Mouse (Mus musculus) embryonic facial prominence, embryonic 12.5 days (tissue): ENCODE measurements around the gene Cblb. TPM values are rescaled to one million over a fixed set of nuclear protein-coding genes. Genes with fewer than 3 reads are reported as not detected.

ENCODE experiments used
- ATAC-seq: fragments of 200-750 bp; cut with Nextera tagmentation; 2 replicates; pipeline ENCODE4 v1.8.0; 2017; ENCODE audit not compliant: insufficient number of reproducible peaks, insufficient read depth, low FRiP score, low TSS enrichment
- H3K27ac ChIP-seq: fragments of 300-500 bp; sonication (generic); 2 replicates; pipeline ENCODE4 v1.5.1; 2016; ENCODE audit warnings: mild to moderate bottlenecking
- H3K27me3 ChIP-seq: fragments of 300-500 bp; sonication (generic); 2 replicates; pipeline ENCODE4 v1.6.1; 2016; ENCODE audit warnings: mild to moderate bottlenecking, moderate library complexity
- H3K36me3 ChIP-seq: fragments of 300-500 bp; sonication (generic); 2 replicates; pipeline ENCODE4 v1.6.1; 2016; ENCODE audit warnings: mild to moderate bottlenecking
- H3K4me1 ChIP-seq: fragments of 300-500 bp; sonication (generic); 2 replicates; pipeline ENCODE4 v1.6.1; 2016
- H3K4me2 ChIP-seq: fragments of 300-500 bp; sonication (generic); replicated peaks from 2 replicates; pipeline ENCODE4 v1.6.1; 2016; ENCODE audit warnings: mild to moderate bottlenecking, moderate library complexity
- H3K4me3 ChIP-seq: fragments of 300-500 bp; sonication (generic); 2 replicates; pipeline ENCODE4 v1.5.1; 2016; ENCODE audit warnings: mild to moderate bottlenecking
- H3K9ac ChIP-seq: fragments of 300-500 bp; sonication (generic); 2 replicates; pipeline ENCODE4 v1.6.1; 2016; ENCODE audit warnings: mild to moderate bottlenecking, moderate library complexity
- H3K9me3 ChIP-seq: fragments of 300-500 bp; sonication (generic); 2 replicates; pipeline ENCODE4 v1.6.1; 2016; ENCODE audit warnings: mild to moderate bottlenecking, moderate library complexity
- WGBS: fragments of 180-500 bp; shearing (Covaris S2); methylation state at CpG from one replicate; pipeline ENCODE4 v1.1.7; 2016; 5-methylcytosine and 5-hydroxymethylcytosine counted together
- polyA plus RNA-seq: library from polyadenylated mRNA; unstranded; fragments of >200 nt; fragmentation: Nextera tagmentation; extraction: Ambion mirVana; gene quantifications from 2 replicates; pipeline ENCODE4 v1.2.1, GENCODE M21; 2016

Cblb gene
- polyA plus RNA-seq, 1 experiment from 2014 or later, result 23.0 TPM

DNA sequence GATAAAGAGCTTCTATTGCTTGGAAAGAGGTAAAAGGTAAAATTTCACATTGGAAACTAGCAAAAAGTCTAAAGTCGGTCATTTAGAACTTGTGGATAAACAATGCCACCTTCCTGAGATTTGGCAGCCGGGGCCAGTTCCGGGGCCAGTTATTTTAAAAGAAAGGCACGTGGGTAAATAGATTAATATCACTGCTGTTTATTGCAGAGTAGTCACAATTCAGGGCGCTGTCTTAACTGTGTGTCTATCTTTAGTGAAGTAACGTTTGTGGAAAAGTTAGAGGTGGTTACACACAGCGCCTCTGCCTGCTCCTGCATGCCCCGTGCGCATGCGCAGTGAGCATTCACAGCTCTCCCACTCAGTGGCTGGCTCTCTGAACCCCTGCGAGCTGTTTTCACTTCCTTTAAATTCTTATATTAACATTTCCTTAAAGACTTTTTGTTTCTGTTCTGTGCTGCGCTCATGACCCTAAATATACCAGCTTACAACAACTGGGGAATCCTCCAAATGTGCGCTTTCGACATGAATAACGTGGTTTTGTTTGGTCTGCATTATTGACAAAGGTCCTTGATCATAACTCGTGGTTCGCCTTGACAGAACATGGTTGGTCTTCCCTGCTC, 29.2 kb downstream of the Cblb start:
- H3K36me3 ChIP-seq, result 0 out of 2 replicates have a peak, but pooled peaks cover 3% of the 10 kb centered on the region
- H3K4me1 ChIP-seq, result peaks cover 28% of the 10 kb centered on the region

DNA sequence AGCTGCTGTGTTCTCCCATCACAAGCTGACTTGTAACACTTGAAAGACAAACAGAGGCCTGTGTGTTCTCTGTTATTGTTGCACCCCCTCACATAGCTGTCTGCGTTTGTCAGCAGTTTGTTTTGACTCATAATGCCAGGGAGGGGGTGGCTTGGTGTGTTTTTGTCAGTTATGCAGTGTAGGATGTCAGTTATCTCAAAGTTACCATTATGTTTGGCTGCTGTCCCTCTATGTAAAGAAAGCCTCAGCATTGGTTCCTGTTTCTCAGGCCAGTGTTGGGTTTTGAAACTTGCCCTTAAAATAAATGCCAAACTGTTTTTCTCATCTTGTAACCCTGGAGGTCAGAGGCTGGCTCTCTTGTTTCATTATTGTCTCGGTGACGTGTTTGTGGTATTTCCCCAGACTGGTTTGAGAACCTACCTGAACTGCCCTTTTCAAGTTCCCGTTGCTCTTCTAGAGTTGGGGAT, 30.0 kb downstream of the Cblb start:
- peaks cover 28% of the 10 kb centered on the region for H3K4me1 ChIP-seq
- no peak overlapping the region for H3K27ac ChIP-seq
- no peaks in the 10 kb centered on the region for H3K27me3 ChIP-seq
- no peak overlapping the region for H3K9ac ChIP-seq
- H3K4me3 ChIP-seq, result no peak overlapping the region
- ATAC-seq, result no peak
- no peaks in the 10 kb centered on the region for H3K36me3 ChIP-seq
- H3K4me2 ChIP-seq, result no peak overlapping the region
- H3K9me3 ChIP-seq, result no peaks in the 10 kb centered on the region
- WGBS, result 51% methylated on average over 4 of the region's 4 CpGs

More for the DNA sequence above, 29.2 kb downstream of the Cblb start:
- Histone ChIP-seq H3K4me3 (no peak overlapping the region), H3K27me3 (no peaks in the 10 kb centered on the region), H3K9ac (no peak overlapping the region), H3K4me2 (no peak overlapping the region), H3K27ac (no peak overlapping the region), H3K9me3 (no peaks in the 10 kb centered on the region)
- 73% methylated on average over 17 of the region's 17 CpGs for WGBS
- no peak for ATAC-seq

DNA sequence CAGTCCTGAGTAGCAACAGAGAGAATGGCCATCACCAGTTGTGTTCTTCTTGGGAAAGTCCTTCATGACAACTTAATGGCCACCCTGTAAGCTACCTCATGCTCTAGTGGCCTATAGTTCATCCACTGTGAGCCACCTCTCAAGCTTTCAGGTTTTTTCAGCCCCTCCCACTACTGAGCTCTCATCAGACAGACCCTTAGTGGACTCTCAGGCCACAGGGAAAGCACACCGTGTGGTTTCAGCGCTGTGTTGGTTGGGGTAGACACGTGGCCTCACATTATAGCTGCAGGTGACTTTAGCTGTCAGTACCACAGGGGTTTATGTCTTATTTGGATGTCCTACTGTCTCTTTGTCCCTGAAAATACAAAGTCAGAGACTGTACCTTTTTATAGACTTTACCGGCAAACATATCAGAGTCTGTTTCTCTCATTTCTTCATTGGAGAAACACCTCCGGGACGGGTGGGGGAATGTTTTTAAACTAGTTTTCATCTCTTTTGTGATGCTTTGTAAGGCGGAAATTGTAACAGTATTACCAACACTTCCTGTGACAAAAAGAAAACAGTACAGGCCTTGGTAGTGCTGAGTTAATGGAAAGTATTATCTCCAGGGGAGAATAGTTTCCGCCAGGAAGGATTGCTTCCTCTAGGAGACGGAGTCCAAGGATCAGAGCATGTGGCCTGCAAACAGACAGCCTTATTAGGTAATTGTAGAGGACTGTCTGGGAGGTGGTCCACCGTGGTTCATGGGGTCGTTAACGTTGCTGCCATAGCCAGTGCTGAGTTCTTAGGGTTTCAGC, 33.5 kb downstream of the Cblb start:
- Histone ChIP-seq H3K4me3 (no peak overlapping the region), H3K9me3 (no peaks in the 10 kb centered on the region), H3K36me3 (no peaks in the 10 kb centered on the region), H3K4me2 (no peak overlapping the region), H3K27me3 (no peaks in the 10 kb centered on the region), H3K9ac (no peak overlapping the region), H3K4me1 (peaks cover 23% of the 10 kb centered on the region), H3K27ac (no peak overlapping the region)
- no peak for ATAC-seq
- WGBS, result 65% methylated on average over 12 of the region's 12 CpGs

GRCm38 (mm10) chr16:52067632-52068516, 36.8 kb downstream of the Cblb start:
- no peak for ATAC-seq
- Histone ChIP-seq H3K27me3 (no peaks in the 10 kb centered on the region), H3K4me1 (peaks cover 7% of the 10 kb centered on the region; the same call in 1 of the 2 replicates), H3K36me3 (no peaks in the 10 kb centered on the region), H3K4me2 (no peak overlapping the region), H3K9ac (no peak overlapping the region), H3K27ac (no peak overlapping the region), H3K4me3 (no peak overlapping the region), H3K9me3 (no peaks in the 10 kb centered on the region)
- WGBS, result 75% methylated on average over 10 of the region's 10 CpGs

DNA sequence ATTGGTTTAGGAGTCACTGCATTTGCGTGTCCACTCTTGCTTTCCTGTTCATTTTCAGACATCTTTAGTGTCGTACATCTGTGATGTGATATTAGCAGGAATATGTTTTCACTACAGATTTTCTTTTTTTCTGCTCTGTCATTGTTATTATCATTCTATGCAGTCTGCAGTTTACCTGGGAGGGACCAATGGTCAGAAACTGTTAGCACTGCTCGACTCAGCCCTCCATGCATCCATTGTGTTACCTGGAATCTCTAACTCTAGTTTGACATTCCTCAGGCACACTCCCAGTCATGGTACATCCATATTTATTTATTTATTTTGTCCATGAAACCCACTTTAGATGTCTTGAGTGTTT, 37.5 kb downstream of the Cblb start:
- Histone ChIP-seq H3K4me3 (no peak overlapping the region), H3K27ac (no peak overlapping the region), H3K4me1 (peaks cover 7% of the 10 kb centered on the region; the same call in 1 of the 2 replicates), H3K27me3 (no peaks in the 10 kb centered on the region), H3K9ac (no peak overlapping the region), H3K36me3 (no peaks in the 10 kb centered on the region), H3K9me3 (no peaks in the 10 kb centered on the region), H3K4me2 (no peak overlapping the region)
- no peak for ATAC-seq
- 96% methylated on average over 3 of the region's 3 CpGs for WGBS

DNA sequence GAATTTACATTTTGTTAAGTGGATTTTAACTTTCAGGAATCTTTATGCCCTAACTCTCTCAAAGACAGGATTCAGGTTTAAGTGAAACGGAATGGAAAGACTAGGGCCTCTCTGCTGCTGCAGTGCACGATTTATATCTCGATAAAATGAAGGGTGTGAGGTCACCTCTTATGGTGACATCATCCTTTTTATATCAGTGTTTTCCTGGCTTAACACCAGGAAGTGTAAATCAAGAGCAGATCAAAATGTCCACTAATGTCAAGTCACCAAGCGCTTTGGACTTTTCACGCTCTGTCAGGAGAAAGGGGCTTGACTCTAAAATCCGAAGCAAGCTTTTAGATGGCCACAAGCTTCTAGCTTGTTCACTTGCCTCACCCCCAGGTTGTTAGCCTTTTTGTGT, 38.6 kb downstream of the Cblb start:
- Histone ChIP-seq H3K4me3 (no peak overlapping the region), H3K9me3 (no peaks in the 10 kb centered on the region), H3K27ac (no peak overlapping the region), H3K4me2 (no peak overlapping the region), H3K36me3 (no peaks in the 10 kb centered on the region), H3K9ac (no peak overlapping the region), H3K4me1 (peaks cover 7% of the 10 kb centered on the region; the same call in 1 of the 2 replicates), H3K27me3 (no peaks in the 10 kb centered on the region)
- no peak for ATAC-seq
- WGBS, result 89% methylated on average over 6 of the region's 6 CpGs

DNA sequence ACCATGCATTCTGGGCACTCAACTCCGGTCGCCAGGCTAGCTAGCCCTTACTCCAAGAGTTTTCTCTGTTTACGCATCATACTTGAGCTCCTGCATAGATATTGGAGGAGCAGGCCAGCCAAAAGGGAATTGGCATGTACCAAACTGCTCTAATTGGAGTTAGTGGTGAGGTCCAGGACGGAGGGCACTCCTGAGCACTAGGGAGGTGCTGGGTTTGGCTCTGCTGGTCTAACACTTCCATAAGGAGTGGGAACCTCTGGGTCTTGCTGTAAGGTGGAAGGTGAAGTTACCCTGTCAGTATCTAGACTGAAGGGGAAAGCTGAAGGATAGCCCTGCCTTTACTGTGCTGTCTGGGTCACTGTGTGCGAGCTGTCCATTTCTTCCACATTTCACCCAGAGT, 39.1 kb downstream of the Cblb start:
- H3K4me2 ChIP-seq, result no peak overlapping the region
- 91% methylated on average over 5 of the region's 5 CpGs for WGBS

DNA sequence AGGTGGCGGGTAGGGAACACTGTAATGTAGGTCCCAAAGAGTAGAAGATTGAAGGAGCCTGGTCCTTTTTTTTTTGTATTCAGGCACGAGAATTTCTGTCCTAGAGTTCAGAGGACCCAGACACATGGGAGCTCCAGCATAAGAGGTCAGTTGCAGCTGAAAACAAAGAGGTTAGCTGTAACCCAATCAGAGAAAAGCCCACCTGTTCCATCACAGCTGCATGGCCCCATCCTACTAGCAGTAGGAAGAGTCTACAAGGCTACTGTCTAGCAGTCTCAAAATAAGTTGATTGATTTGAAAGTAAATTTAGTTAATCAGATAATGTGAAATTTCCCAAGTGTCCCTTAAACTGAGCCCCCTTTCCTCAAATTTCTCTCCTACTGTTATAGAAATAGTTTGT, 40.3 kb downstream of the Cblb start:
- H3K27ac ChIP-seq, result no peak overlapping the region
- ATAC-seq, result no peak
- H3K4me1 ChIP-seq, result peaks cover 7% of the 10 kb centered on the region; the same call in 1 of the 2 replicates
- no peak overlapping the region for H3K4me3 ChIP-seq
- H3K36me3 ChIP-seq, result no peaks in the 10 kb centered on the region
- H3K4me2 ChIP-seq, result no peak overlapping the region
- H3K9me3 ChIP-seq, result no peaks in the 10 kb centered on the region
- no peaks in the 10 kb centered on the region for H3K27me3 ChIP-seq
- H3K9ac ChIP-seq, result no peak overlapping the region
- WGBS, result 71% methylated on average over 2 of the region's 2 CpGs

More for the DNA sequence above, 39.1 kb downstream of the Cblb start:
- Histone ChIP-seq H3K4me3 (no peak overlapping the region), H3K4me1 (peaks cover 7% of the 10 kb centered on the region; the same call in 1 of the 2 replicates), H3K9ac (no peak overlapping the region), H3K36me3 (no peaks in the 10 kb centered on the region), H3K9me3 (no peaks in the 10 kb centered on the region), H3K27me3 (no peaks in the 10 kb centered on the region), H3K27ac (no peak overlapping the region)
- ATAC-seq, result no peak

DNA sequence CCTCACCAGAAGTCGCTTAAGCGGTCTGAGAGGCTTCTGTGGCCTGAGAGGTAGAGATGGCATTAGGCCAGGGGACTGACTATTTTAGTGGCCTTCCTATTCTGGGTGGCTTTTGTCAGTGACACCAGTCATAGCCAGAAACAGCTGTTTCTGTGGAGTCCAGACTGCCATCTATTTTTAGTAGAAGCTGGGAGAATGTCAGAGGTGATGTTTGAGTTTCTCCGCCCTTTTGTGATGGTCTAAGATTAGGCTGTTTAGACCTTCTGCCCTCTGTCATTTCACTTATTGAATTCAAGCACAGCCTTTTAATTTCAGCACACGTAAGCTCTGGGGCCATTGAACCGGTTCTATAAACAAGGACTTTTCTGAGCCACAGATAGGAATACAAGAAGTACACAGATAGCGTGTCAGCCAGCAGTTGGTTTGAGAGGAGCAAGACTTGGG, 40.8 kb downstream of the Cblb start:
- H3K36me3 ChIP-seq, result no peaks in the 10 kb centered on the region
- H3K4me2 ChIP-seq, result no peak overlapping the region
- ATAC-seq, result no peak
- WGBS, result 71% methylated on average over 6 of the region's 6 CpGs
- peaks cover 7% of the 10 kb centered on the region; the same call in 1 of the 2 replicates for H3K4me1 ChIP-seq
- no peaks in the 10 kb centered on the region for H3K9me3 ChIP-seq
- H3K9ac ChIP-seq, result no peak overlapping the region
- H3K27ac ChIP-seq, result no peak overlapping the region; the same call in 1 of the 2 replicates
- H3K27me3 ChIP-seq, result no peaks in the 10 kb centered on the region
- no peak overlapping the region for H3K4me3 ChIP-seq

DNA sequence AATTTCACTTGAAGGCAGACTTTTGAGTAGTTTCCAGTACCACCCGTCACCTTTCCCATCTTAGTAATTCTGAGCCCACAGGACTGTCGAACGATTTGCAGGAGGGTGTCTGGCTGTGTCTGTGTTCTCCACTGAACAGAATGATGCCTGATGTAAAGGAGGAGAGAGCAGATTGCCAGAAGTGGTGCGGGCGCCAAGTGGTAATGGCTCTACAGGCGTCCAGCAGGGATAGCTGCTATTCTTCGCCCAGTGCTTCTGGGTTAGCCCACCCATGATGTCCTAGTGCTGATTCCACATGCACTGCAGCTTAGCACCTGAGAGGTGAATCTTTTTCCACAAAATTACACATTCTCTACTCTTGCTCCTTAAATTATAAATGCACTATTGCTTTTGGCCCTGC, 45.6 kb downstream of the Cblb start:
- Histone ChIP-seq H3K9me3 (no peaks in the 10 kb centered on the region), H3K27me3 (no peaks in the 10 kb centered on the region), H3K4me1 (peaks cover 6% of the 10 kb centered on the region; the same call in 1 of the 2 replicates), H3K9ac (no peak overlapping the region), H3K36me3 (no peaks in the 10 kb centered on the region), H3K27ac (no peak overlapping the region), H3K4me3 (no peak overlapping the region), H3K4me2 (no peak overlapping the region)
- ATAC-seq, result no peak
- 86% methylated on average over 7 of the region's 7 CpGs for WGBS

DNA sequence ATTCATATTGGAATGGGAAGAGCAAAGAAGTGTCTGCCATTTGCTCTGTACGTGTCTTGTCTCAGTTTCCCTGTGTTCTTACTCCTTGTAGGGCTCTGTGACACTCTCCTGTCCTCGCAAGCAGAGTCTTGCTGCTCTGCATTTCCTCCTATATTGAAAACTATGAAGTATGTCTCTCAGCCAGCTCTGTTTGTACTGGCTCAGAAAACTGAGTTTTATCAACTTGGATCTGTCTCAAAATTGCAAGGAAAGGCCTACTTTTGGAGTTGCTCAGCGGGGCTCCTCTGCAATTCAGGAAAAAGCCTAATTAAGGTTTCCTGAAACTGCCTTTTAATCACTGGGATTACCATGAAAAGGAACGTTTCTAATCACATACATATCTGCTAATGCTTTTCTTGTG, 46.9 kb downstream of the Cblb start:
- 59% methylated on average over 4 of the region's 4 CpGs for WGBS
- ATAC-seq, result no peak
- H3K4me2 ChIP-seq, result no peak overlapping the region

More for the DNA sequence above, 46.9 kb downstream of the Cblb start:
- H3K4me1 ChIP-seq, result peaks cover 5% of the 10 kb centered on the region; the same call in 1 of the 2 replicates
- no peaks in the 10 kb centered on the region for H3K9me3 ChIP-seq
- H3K4me3 ChIP-seq, result no peak overlapping the region
- H3K27me3 ChIP-seq, result no peaks in the 10 kb centered on the region
- no peak overlapping the region for H3K9ac ChIP-seq
- H3K27ac ChIP-seq, result no peak overlapping the region
- no peaks in the 10 kb centered on the region for H3K36me3 ChIP-seq
